Mouse (Mus musculus) kidney, adult 2 months (tissue): ENCODE results near the gene Pi4ka.

Experiments used
- CTCF ChIP-seq: fragments of 200-500 bp; conservative IDR thresholded peaks from 2 replicates; pipeline ENCODE4 v1.5.1; 2011; ENCODE audit warnings: low read depth, mild to moderate bottlenecking, control low read depth, low read length, moderate library complexity, mixed read lengths; ENCODE audit not compliant: insufficient read depth, insufficient read length
- POLR2A ChIP-seq: fragments of 200-500 bp; IDR thresholded peaks from one replicate; pipeline ENCODE4 v1.6.1; 2011; ENCODE audit warnings: low read depth, low read length, control low read depth

DNA sequence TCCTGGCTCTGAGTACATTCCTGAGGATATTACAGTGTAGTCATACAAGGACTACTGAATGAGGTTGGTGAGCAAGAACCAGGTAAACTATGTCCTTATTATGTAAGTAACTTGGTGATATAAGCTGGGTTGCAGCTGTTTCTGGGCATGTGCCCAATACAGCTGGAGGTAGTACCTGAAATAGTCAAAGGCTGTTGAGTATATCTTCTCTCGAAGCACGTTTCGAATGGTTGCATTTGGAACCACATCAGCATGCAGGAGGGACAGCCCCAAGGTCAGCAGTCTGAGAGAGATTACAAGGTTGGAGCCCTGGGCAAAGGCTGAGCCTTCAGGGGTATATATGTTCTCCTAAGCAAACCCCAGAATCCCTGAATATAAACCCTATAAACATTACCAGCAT lies 105.3 kb downstream of the Pi4ka start:
- TF ChIP-seq POLR2A: no peak
- TF ChIP-seq CTCF: no peak
